Mouse (Mus musculus): ENCODE data around the gene Trpd52l3.

- TF ChIP-seq GATA1 (IDR thresholded peaks at IDR 0.05; ENCODE audit: borderline replicate concordance, low read length) (no peak), FLI1 (IDR thresholded peaks at IDR 0.05; ENCODE audit: low read length) (no peak)
Observed at GRCm38 (mm10) chr19:30054218-30054617, 50.6 kb downstream of the Trpd52l3 start.

Measured in megakaryocyte, embryonic 14.5 days (primary cell).